Mouse (Mus musculus) lung, postnatal 36 days (tissue): ENCODE data around the gene Tmem106c.

ENCODE experiments used
- DNase-seq: peaks from one replicate; pipeline ENCODE4 v3.0.0; 2022; ENCODE audit warnings: mixed read lengths

Tmem106c gene

GRCm38 (mm10) chr15:98002113-98002990 is 38.4 kb downstream of the Tmem106c start:
- DNase-seq, result no peak

- peak; percentile 9 for DNase-seq
These were observed 39.2 kb downstream of the Tmem106c start for GRCm38 (mm10) chr15:98002991-98003821.

GRCm38 (mm10) chr15:98003822-98004739 is 40.1 kb downstream of the Tmem106c start, which contains the start of gene Col2a1:
TSS of gene Col2a1 (minus strand) at chr15:98004695.
- DNase-seq, result no peak

GRCm38 (mm10) chr15:98004740-98005159 is 40.8 kb downstream of the Tmem106c start:
- no peak for DNase-seq

- DNase-seq, result no peak
These were observed 41.2 kb downstream of the Tmem106c start for GRCm38 (mm10) chr15:98005181-98005580.

- no peak for DNase-seq
These were observed 48.8 kb downstream of the Tmem106c start for GRCm38 (mm10) chr15:98012810-98013209.

- DNase-seq, result no peak
These were observed 53.9 kb downstream of the Tmem106c start for GRCm38 (mm10) chr15:98017925-98018324.

- DNase-seq, result no peak
These were observed 55.0 kb downstream of the Tmem106c start for GRCm38 (mm10) chr15:98019047-98019446.
